Mouse (Mus musculus) CH12.LX (cell line): ENCODE measurements around the gene Dlec1. TPM values are rescaled to one million over a fixed set of nuclear protein-coding genes. Genes with fewer than 3 reads are reported as not detected.
A peak's percentile ranks its signal among the peaks of the same experiment; 100 is the strongest.

Experiments used
- DNase-seq: peaks from one replicate; pipeline ENCODE4 v3.0.0-alpha.2; 2013; ENCODE audit errors: extremely low read depth
- H3K27ac ChIP-seq: 2 replicates; pipeline ENCODE4 v1.5.1; 2012; ENCODE audit warnings: low read depth, mild to moderate bottlenecking, control low read depth, moderate library complexity; ENCODE audit not compliant: insufficient read depth
- H3K27me3 ChIP-seq: replicated peaks from 2 replicates; pipeline ENCODE3; 2012; ENCODE audit warnings: inconsistent platforms
- H3K36me3 ChIP-seq, 2 experiments: replicated peaks in 1 of 2; 2 replicates each; pipeline versions ENCODE3 to v1.6.1; 2012; ENCODE audit warnings: inconsistent platforms in 1 of 2, low read length in 1 of 2, mild to moderate bottlenecking in 1 of 2, mixed read lengths in 1 of 2, moderate library complexity in 1 of 2; ENCODE audit not compliant: control insufficient read depth in 1 of 2, insufficient read depth in 1 of 2
- H3K4me1 ChIP-seq, 2 experiments: 2 replicates each; pipeline ENCODE4 v1.6.1; 2012; ENCODE audit warnings: inconsistent platforms in 1 of 2, moderate library complexity in 1 of 2; ENCODE audit not compliant: insufficient read depth in 2 of 2, control insufficient read depth in 1 of 2
- H3K4me2 ChIP-seq: 2 replicates; pipeline ENCODE4 v1.6.1; 2012; ENCODE audit warnings: low read depth, mild to moderate bottlenecking, control low read depth; ENCODE audit not compliant: poor library complexity, insufficient read depth, severe bottlenecking
- H3K4me3 ChIP-seq, 3 experiments: fragments of 150-350 bp in 1 of 3; sonication (generic) in 1 of 3; replicated peaks in 1 of 3; 2 replicates each; pipeline versions ENCODE3 to v1.5.1; 2011 to 2012; ENCODE audit warnings: low read depth in 2 of 3, low read length in 2 of 3, mild to moderate bottlenecking in 2 of 3, moderate library complexity in 2 of 3, control low read depth in 1 of 3, improper control_type of control experiment in 1 of 3, inconsistent platforms in 1 of 3, mixed read lengths in 1 of 3; ENCODE audit not compliant: poor library complexity in 1 of 3
- H3K79me2 ChIP-seq: replicated peaks from 2 replicates; pipeline ENCODE4 v1.6.1; 2012; ENCODE audit warnings: mild to moderate bottlenecking, moderate library complexity; ENCODE audit not compliant: control insufficient read depth, poor library complexity, insufficient read depth, severe bottlenecking; ENCODE audit errors: extremely low read depth
- H3K9ac ChIP-seq: 2 replicates; pipeline ENCODE4 v1.6.1; 2012; ENCODE audit warnings: low read depth, mild to moderate bottlenecking, control low read depth, moderate library complexity; ENCODE audit not compliant: insufficient read depth
- H3K9me3 ChIP-seq: replicated peaks from 2 replicates; pipeline ENCODE3; 2012; ENCODE audit warnings: low read length, inconsistent platforms, mixed read lengths
- BHLHE40 ChIP-seq: IDR thresholded peaks from 2 replicates; pipeline ENCODE4 v1.6.1; 2011; ENCODE audit warnings: mild to moderate bottlenecking, low read depth, low read length, improper control_type of control experiment
- CHD1 ChIP-seq: IDR thresholded peaks from 2 replicates; pipeline ENCODE4 v1.6.1; 2012; ENCODE audit warnings: low read depth, low read length, improper control_type of control experiment, inconsistent platforms
- CHD2 ChIP-seq: IDR thresholded peaks from 2 replicates; pipeline ENCODE4 v1.6.1; 2011; ENCODE audit warnings: low read length, improper control_type of control experiment
- CTCF ChIP-seq, 2 experiments: IDR thresholded peaks in 1 of 2; conservative IDR thresholded peaks in 1 of 2; 2 replicates each; pipeline ENCODE4 v1.5.1; 2011 to 2012; ENCODE audit warnings: low read depth in 2 of 2, low read length in 2 of 2, improper control_type of control experiment in 1 of 2, inconsistent platforms in 1 of 2, mild to moderate bottlenecking in 1 of 2, moderate library complexity in 1 of 2
- E2F4 ChIP-seq: IDR thresholded peaks from 2 replicates; pipeline ENCODE4 v1.6.1; 2011; ENCODE audit warnings: low read depth, low read length, improper control_type of control experiment; ENCODE audit not compliant: insufficient replicate concordance
- ELF1 ChIP-seq: IDR thresholded peaks from 2 replicates; pipeline ENCODE4 v1.6.1; 2014; ENCODE audit warnings: low read depth, mild to moderate bottlenecking, inconsistent platforms, low read length, improper control_type of control experiment
- EP300 ChIP-seq: IDR thresholded peaks from 2 replicates; pipeline ENCODE4 v1.6.1; 2011; ENCODE audit warnings: low read length, improper control_type of control experiment
- ETS1 ChIP-seq: conservative IDR thresholded peaks from 2 replicates; pipeline ENCODE4 v1.6.1; 2012; ENCODE audit warnings: low read depth, mild to moderate bottlenecking, inconsistent platforms, low read length, improper control_type of control experiment, moderate library complexity
- HCFC1 ChIP-seq: IDR thresholded peaks from 2 replicates; pipeline ENCODE4 v1.6.1; 2012; ENCODE audit warnings: low read depth, mild to moderate bottlenecking, inconsistent platforms, low read length, improper control_type of control experiment
- IRF4 ChIP-seq: IDR thresholded peaks from 2 replicates; pipeline ENCODE4 v1.6.1; 2014; ENCODE audit warnings: low read depth, mild to moderate bottlenecking, inconsistent platforms, low read length, improper control_type of control experiment
- JUND ChIP-seq: conservative IDR thresholded peaks from 2 replicates; pipeline ENCODE4 v1.6.1; 2011; ENCODE audit warnings: low read depth, low read length, improper control_type of control experiment
- KAT2A ChIP-seq: IDR thresholded peaks from 2 replicates; pipeline ENCODE4 v1.6.1; 2012; ENCODE audit warnings: low read length, improper control_type of control experiment, inconsistent platforms; ENCODE audit not compliant: insufficient replicate concordance
- MAZ ChIP-seq: IDR thresholded peaks from 2 replicates; pipeline ENCODE4 v1.6.1; 2012; ENCODE audit warnings: low read depth, mild to moderate bottlenecking, inconsistent platforms, low read length, improper control_type of control experiment, moderate library complexity
- MXI1 ChIP-seq: IDR thresholded peaks from 2 replicates; pipeline ENCODE4 v1.6.1; 2011; ENCODE audit warnings: mild to moderate bottlenecking, low read depth, low read length, improper control_type of control experiment
- NELFE ChIP-seq: IDR thresholded peaks from 2 replicates; pipeline ENCODE4 v1.6.1; 2011; ENCODE audit warnings: low read depth, low read length, improper control_type of control experiment
- NRF1 ChIP-seq: IDR thresholded peaks from 2 replicates; pipeline ENCODE4 v1.6.1; 2014; ENCODE audit warnings: low read depth, mild to moderate bottlenecking, inconsistent platforms, low read length, improper control_type of control experiment, moderate library complexity
- PAX5 ChIP-seq: IDR thresholded peaks from 2 replicates; pipeline ENCODE4 v1.6.1; 2012; ENCODE audit warnings: low read length, inconsistent platforms, mixed read lengths
- POLR2A ChIP-seq: IDR thresholded peaks from 2 replicates; pipeline ENCODE4 v1.6.1; 2011; ENCODE audit warnings: low read depth, mild to moderate bottlenecking, improper control_type of control experiment, low read length
- POLR2AphosphoS2 ChIP-seq: IDR thresholded peaks from 2 replicates; pipeline ENCODE4 v1.6.1; 2011; ENCODE audit warnings: low read depth, low read length, improper control_type of control experiment
- RCOR1 ChIP-seq: conservative IDR thresholded peaks from 2 replicates; pipeline ENCODE4 v1.6.1; 2012; ENCODE audit warnings: low read depth, mild to moderate bottlenecking, inconsistent platforms, low read length, improper control_type of control experiment
- SIN3A ChIP-seq: IDR thresholded peaks from 2 replicates; pipeline ENCODE4 v1.6.1; 2012; ENCODE audit warnings: low read length, improper control_type of control experiment, inconsistent platforms
- SMC3 ChIP-seq: IDR thresholded peaks from 2 replicates; pipeline ENCODE4 v1.6.1; 2011; ENCODE audit warnings: low read depth, low read length, improper control_type of control experiment
- TBP ChIP-seq: conservative IDR thresholded peaks from 2 replicates; pipeline ENCODE4 v1.6.1; 2011; ENCODE audit warnings: low read depth, low read length, improper control_type of control experiment
- TCF12 ChIP-seq: IDR thresholded peaks from 2 replicates; pipeline ENCODE4 v1.6.1; 2014; ENCODE audit warnings: low read depth, mild to moderate bottlenecking, inconsistent platforms, low read length, improper control_type of control experiment
- UBTF ChIP-seq: IDR thresholded peaks from 2 replicates; pipeline ENCODE4 v1.6.1; 2012; ENCODE audit warnings: low read depth, mild to moderate bottlenecking, inconsistent platforms, low read length, improper control_type of control experiment, moderate library complexity
- USF2 ChIP-seq: conservative IDR thresholded peaks from 2 replicates; pipeline ENCODE4 v1.6.1; 2011; ENCODE audit warnings: low read depth, low read length, improper control_type of control experiment
- ZC3H11A ChIP-seq: IDR thresholded peaks from 2 replicates; pipeline ENCODE4 v1.6.1; 2012; ENCODE audit warnings: low read depth, mild to moderate bottlenecking, inconsistent platforms, low read length, improper control_type of control experiment
- ZKSCAN1 ChIP-seq: IDR thresholded peaks from 2 replicates; pipeline ENCODE4 v1.6.1; 2012; ENCODE audit warnings: low read depth, inconsistent platforms, low read length, improper control_type of control experiment, borderline replicate concordance
- ZNF384 ChIP-seq: IDR thresholded peaks from 2 replicates; pipeline ENCODE4 v1.6.1; 2012; ENCODE audit warnings: low read depth, low read length, improper control_type of control experiment, inconsistent platforms
- dilution Hi-C: fragments of 300-500 bp; cut with MboI; formaldehyde crosslinking; loops from 2 replicates; pipeline ENCODE4 v1.14.3; 2020; ENCODE audit warnings: low sequenced_read_pairs; ENCODE audit not compliant: extremely low pct_unique_long_range_greater_than_20kb, extremely low pct_ligation_motif_present
- in situ Hi-C: fragments of 300-500 bp; cut with MboI; formaldehyde crosslinking; loops from 3 replicates; pipeline ENCODE4 v1.14.3; 2019; ENCODE audit warnings: low sequenced_read_pairs, low pct_ligation_motif_present, low pct_unique_long_range_greater_than_20kb, mixed read lengths
- polyA plus RNA-seq: library from polyadenylated mRNA; unstranded; fragments of >175 nt; gene quantifications from 2 replicates; pipeline ENCODE4 v1.2.1, GENCODE M21; 2012; ENCODE audit warnings: low read depth; ENCODE audit not compliant: insufficient read length
- total RNA-seq, 2 experiments: library from RNA; depleted of rRNA; stranded (reverse); fragments of 300-350 nt in 1 of 2; fragments of >200 nt in 1 of 2; gene quantifications; 2 replicates each; pipeline ENCODE4 v1.2.3; 2012 to 2014

The Dlec1 gene
- total and polyA plus RNA-seq, 3 experiments: 1.4 to 6.3 (median 5.9) TPM

- TF ChIP-seq TCF12: no peak
- no peak for TF ChIP-seq ZC3H11A
- TF ChIP-seq SIN3A: no peak
- no peak for TF ChIP-seq ZKSCAN1
- no peak for TF ChIP-seq TBP
- TF ChIP-seq IRF4: 0 out of 2 replicates have a peak, but pooled peaks have one; percentile 27
- no peak for TF ChIP-seq USF2
These were observed 44.0 kb downstream of the Dlec1 start (continued) for GRCm38 (mm10) chr9:119146098-119146770.

DNA sequence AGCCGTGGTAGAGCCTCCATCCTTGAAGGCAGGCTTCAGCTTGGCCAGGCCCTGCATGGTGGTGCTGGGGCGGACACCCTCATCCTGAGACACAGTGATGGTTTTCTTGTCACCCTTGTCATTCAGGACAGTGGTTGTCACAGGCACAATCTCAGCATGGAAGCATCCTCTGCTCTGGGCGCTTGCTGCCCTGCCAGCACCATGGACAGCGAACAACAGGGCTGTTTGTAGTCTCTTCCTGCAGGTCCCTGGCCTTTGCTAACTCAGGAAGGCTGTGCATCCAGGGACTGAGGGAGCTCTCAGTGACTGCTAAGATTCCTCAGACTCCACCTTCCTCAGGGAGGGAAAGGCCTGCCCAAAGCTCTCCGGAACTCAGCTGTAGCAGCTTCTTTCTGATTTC is 47.3 kb downstream of the Dlec1 start:
- H3K9me3 ChIP-seq: no peaks in the 10 kb centered on the region
- dilution Hi-C loops: no loop called here

DNA sequence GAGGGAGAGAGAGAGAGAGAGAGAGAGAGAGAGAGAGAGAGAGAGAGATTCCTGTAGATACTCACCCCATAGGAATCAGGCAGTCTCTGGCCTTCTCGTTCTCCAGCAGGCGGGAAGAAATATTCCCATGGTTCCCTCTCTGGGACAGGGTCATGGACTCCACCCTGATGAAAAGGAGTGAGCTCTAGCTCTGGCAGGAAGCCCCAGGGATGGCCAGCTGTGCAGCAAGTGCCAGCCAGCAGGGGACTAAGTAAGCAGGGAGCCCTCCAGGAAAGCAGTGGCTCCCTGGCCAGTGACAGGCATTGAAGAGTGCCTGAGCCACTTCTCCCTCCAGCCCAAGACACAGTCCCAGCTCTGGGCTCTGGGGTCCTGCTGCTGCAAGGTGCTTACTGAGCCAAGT is 49.5 kb downstream of the Dlec1 start:
- Histone ChIP-seq H3K27me3 (peaks cover 57% of the 10 kb centered on the region), H3K9ac (no peak overlapping the region), H3K36me3 (no peaks in the 10 kb centered on the region), H3K4me3 (no peak overlapping the region), H3K9me3 (no peaks in the 10 kb centered on the region), H3K27ac (no peak overlapping the region), H3K79me2 (no peaks in the 10 kb centered on the region), H3K4me1 (peaks cover 6 to 7% of the 10 kb centered on the region in 2 experiments), H3K4me2 (no peak overlapping the region)
- TF ChIP-seq USF2 (no peak), E2F4 (no peak), ZC3H11A (no peak), NRF1 (no peak), IRF4 (no peak), TCF12 (no peak), MXI1 (no peak), CTCF (conservative IDR thresholded peaks at IDR 0.05 in 1 of 2, IDR thresholded peaks at IDR 0.05 in 1 of 2; ENCODE audit: low read depth in 2 of 2, low read length in 2 of 2) (no peak), RCOR1 (no peak), SMC3 (no peak), ETS1 (no peak), UBTF (no peak), PAX5 (no peak), KAT2A (no peak), POLR2AphosphoS2 (no peak), MAZ (no peak)
- in situ Hi-C loops: loop anchor here (10.0 kb wide), 1 partner anchor 203 kb away; the partner anchor contains the start of gene Xylb
- no peak for DNase-seq
- dilution Hi-C loops: no loop called here

More for the DNA sequence above, 47.3 kb downstream of the Dlec1 start:
- in situ Hi-C loops: no loop called here
- Histone ChIP-seq H3K36me3 (peaks cover 0 to under 1% of the 10 kb centered on the region in 2 experiments), H3K9ac (no peak overlapping the region), H3K4me2 (no peak overlapping the region), H3K79me2 (no peaks in the 10 kb centered on the region), H3K27me3 (peaks cover 39% of the 10 kb centered on the region), H3K4me1 (peaks cover 14 to 22% of the 10 kb centered on the region in 2 experiments), H3K4me3 (no peak overlapping the region), H3K27ac (no peak overlapping the region)
- peak; percentile 28 for DNase-seq
- no peak for TF ChIP-seq SMC3
- no peak for TF ChIP-seq BHLHE40
- TF ChIP-seq NELFE: no peak
- TF ChIP-seq JUND: no peak
- TF ChIP-seq EP300: no peak
- TF ChIP-seq CTCF (conservative IDR thresholded peaks at IDR 0.05 in 1 of 2, IDR thresholded peaks at IDR 0.05 in 1 of 2; ENCODE audit: low read depth in 2 of 2, low read length in 2 of 2): no peak
- no peak for TF ChIP-seq IRF4
- no peak for TF ChIP-seq NRF1
- no peak for TF ChIP-seq HCFC1
- no peak for TF ChIP-seq CHD1
- TF ChIP-seq ZNF384: no peak
- TF ChIP-seq ELF1: no peak
- TF ChIP-seq POLR2A: no peak
- TF ChIP-seq MAZ: no peak
- TF ChIP-seq CHD2: no peak
- TF ChIP-seq UBTF: no peak
- TF ChIP-seq MXI1: no peak
